Mouse (Mus musculus) testis, adult 2 months (tissue): ENCODE measurements around the gene Gpr37l1.

Experiments used
- CTCF ChIP-seq: fragments of 200-500 bp; IDR thresholded peaks from 2 replicates; pipeline ENCODE4 v1.5.1; 2012; ENCODE audit warnings: low read depth, mild to moderate bottlenecking, inconsistent platforms, low read length, moderate library complexity; ENCODE audit not compliant: control insufficient read depth, insufficient read depth, insufficient replicate concordance
- POLR2A ChIP-seq: fragments of 200-500 bp; IDR thresholded peaks from 2 replicates; pipeline ENCODE4 v1.6.1; 2012; ENCODE audit warnings: low read depth, mild to moderate bottlenecking, inconsistent platforms, low read length, moderate library complexity; ENCODE audit not compliant: control insufficient read depth

DNA sequence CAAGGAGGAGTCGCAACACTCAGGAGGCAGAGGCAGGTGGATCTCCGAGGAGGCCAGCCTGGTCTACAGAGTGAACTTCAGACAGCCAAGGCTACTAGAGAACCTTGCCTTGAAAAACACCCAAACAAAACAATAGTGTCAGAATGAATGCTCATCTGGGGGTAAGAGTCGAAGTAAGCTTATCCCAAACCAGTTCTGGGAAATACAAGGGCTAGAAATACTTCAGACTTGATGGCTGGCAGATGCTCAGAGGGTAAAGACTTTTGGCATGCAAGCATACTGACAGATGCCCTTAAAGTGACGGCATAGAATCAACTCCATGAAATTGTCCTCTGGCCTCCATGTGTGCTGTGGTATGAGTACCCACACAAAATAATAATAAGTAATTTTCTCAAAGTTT lies 21.7 kb upstream of the Gpr37l1 start:
- TF ChIP-seq POLR2A: no peak
- TF ChIP-seq CTCF: no peak
